Mouse (Mus musculus) stomach, embryonic 16.5 days (tissue): Measurements from ENCODE around the gene Stim2. TPM values are rescaled to one million over a fixed set of nuclear protein-coding genes. Genes with fewer than 3 reads are reported as not detected.

Experiments
- ATAC-seq: fragments of 200-750 bp; cut with Nextera tagmentation; 2 replicates; pipeline ENCODE4 v1.8.0; 2017; ENCODE audit warnings: moderate number of reproducible peaks, moderate TSS enrichment; ENCODE audit not compliant: insufficient read depth, low FRiP score
- H3K27ac ChIP-seq: fragments of 300-500 bp; sonication (generic); 2 replicates; pipeline ENCODE4 v1.5.1; 2014; ENCODE audit warnings: low read length
- H3K27me3 ChIP-seq: fragments of 300-500 bp; sonication (generic); 2 replicates; pipeline ENCODE4 v1.6.1; 2014; ENCODE audit warnings: low read length, control low read depth, mixed read lengths; ENCODE audit not compliant: control insufficient read depth, insufficient read depth
- H3K36me3 ChIP-seq: fragments of 300-500 bp; sonication (generic); 2 replicates; pipeline ENCODE4 v1.6.1; 2014; ENCODE audit warnings: low read length; ENCODE audit not compliant: control insufficient read depth, insufficient read depth
- H3K4me1 ChIP-seq: fragments of 300-500 bp; sonication (generic); 2 replicates; pipeline ENCODE4 v1.6.1; 2014; ENCODE audit warnings: low read length, control low read depth, mixed read lengths; ENCODE audit not compliant: control insufficient read depth, insufficient read depth
- H3K4me2 ChIP-seq: fragments of 300-500 bp; sonication (generic); 2 replicates; pipeline ENCODE4 v1.6.1; 2014; ENCODE audit warnings: low read depth, low read length, mixed read lengths
- H3K4me3 ChIP-seq: fragments of 300-500 bp; sonication (generic); replicated peaks from 2 replicates; pipeline ENCODE4 v1.5.1; 2014; ENCODE audit warnings: mild to moderate bottlenecking, low read length
- H3K9ac ChIP-seq: fragments of 300-500 bp; sonication (generic); 2 replicates; pipeline ENCODE4 v1.6.1; 2014; ENCODE audit warnings: low read length
- H3K9me3 ChIP-seq: fragments of 300-500 bp; sonication (generic); replicated peaks from 2 replicates; pipeline ENCODE4 v1.6.1; 2016; ENCODE audit warnings: low read length, control low read depth; ENCODE audit not compliant: control insufficient read depth
- WGBS: fragments of 180-500 bp; shearing (Covaris S2); extraction: QIAGEN DNeasy Blood & Tissue Kit; methylation state at CpG from one replicate; pipeline ENCODE4 v1.1.7; 2014; 5-methylcytosine and 5-hydroxymethylcytosine counted together
- polyA plus RNA-seq: library from polyadenylated mRNA; unstranded; fragments of >200 nt; fragmentation: Nextera tagmentation; extraction: Ambion mirVana; gene quantifications from 2 replicates; pipeline ENCODE4 v1.2.1, GENCODE M21; 2015

The Stim2 gene
- polyA plus RNA-seq, 1 experiment from 2014 or later, result 15.9 TPM

DNA sequence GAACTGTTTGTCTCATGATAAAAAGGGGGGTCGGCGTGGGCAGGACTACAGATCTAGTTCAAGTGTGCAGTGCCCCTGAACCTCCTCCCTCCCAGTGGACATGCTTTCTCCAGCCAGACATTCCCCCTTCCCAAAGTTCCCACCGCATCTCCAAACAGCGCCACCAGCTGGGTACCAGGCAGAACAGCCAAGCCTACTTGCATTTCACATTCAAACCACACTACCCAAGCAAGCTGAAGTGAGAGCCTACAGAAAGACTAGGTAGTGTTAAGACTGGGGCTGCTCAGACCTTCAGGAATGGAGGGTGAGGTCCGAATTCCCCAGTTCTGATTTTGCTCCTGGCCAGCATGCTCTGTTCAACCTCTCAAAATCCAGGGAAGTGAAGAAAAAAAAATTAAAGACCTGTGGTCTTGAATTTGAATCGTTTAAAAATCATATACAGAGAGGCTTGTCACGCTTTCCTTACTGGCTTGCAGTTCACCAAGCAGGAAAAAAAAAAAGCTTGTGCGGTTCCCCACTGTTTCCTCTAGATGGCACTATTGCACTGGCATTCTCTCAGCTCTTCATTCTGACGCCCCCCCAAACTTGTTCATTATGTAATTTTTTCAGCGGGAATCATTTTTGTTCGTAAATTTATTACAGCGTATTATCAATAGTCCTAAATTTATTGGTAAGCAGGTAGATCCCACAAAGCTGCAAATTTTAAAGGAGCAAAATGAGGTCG is 156.4 kb downstream of the Stim2 start:
- H3K36me3 ChIP-seq, result no peaks in the 10 kb centered on the region
- no peak; the same call in 1 of the 2 replicates for ATAC-seq
- 22% methylated on average over 13 of the region's 13 CpGs for WGBS
- H3K27ac ChIP-seq, result no peak overlapping the region
- peak overlapping the region; percentile 11 for H3K4me3 ChIP-seq
- H3K9me3 ChIP-seq, result no peaks in the 10 kb centered on the region
- peaks cover 4% of the 10 kb centered on the region; the same call in 1 of the 2 replicates for H3K4me1 ChIP-seq
- peak overlapping the region; percentile 51 for H3K4me2 ChIP-seq
- no peaks in the 10 kb centered on the region; the same call in 1 of the 2 replicates for H3K27me3 ChIP-seq
- H3K9ac ChIP-seq, result no peak overlapping the region

DNA sequence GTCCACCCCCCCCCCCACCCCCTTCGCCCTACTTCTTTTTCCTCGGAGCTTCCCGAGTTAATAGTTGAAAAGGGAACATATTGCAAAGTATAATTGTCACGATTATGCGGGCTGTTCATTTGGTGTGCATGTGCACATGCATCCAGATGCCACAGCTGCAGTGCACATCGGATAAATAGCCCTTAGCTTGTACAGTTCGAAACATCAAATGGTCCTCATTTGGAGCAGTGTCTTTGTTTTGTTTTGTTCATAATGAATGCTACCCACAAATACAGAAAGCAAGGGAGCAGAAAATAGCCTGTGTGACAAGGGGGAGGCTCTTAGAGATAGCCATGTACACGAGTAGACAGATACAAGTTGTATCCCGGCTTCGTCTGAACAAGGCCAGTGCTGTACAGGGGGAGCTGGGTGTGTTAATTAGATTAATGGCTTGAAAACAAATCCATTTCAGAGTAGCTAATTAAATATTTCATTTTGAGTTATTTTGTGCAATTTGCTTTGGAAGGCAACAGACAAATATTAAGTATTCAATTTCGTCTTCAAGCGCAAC is 157.0 kb downstream of the Stim2 start:
- Histone ChIP-seq H3K9me3 (no peaks in the 10 kb centered on the region), H3K36me3 (no peaks in the 10 kb centered on the region), H3K27me3 (no peaks in the 10 kb centered on the region; the same call in 1 of the 2 replicates), H3K27ac (no peak overlapping the region), H3K4me2 (peak overlapping the region; percentile 51), H3K4me1 (peaks cover 5% of the 10 kb centered on the region; the same call in 1 of the 2 replicates), H3K4me3 (peak overlapping the region; percentile 11; the same call in 1 of the 2 replicates), H3K9ac (no peak overlapping the region)
- no peak for ATAC-seq
- 60% methylated on average over 12 of the region's 12 CpGs for WGBS

DNA sequence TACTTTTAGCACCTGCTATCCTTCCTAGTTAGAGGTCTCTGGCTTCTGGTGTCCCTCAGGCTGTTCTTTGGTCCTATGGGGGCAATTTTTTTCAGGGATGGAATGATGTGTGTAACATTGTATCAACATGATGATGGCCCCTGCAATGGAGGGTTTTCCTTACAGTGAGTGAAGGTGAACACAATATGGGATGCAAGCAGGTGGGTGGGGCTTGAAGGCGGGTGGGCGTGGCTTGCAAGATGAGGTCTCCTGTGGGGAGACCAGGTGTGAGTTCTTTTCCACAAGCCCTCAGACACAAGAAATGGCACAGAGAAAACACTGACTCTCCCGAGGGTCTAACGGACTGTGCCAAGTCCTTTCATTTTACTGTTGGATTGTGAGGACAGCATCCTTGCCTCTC is 157.6 kb downstream of the Stim2 start:
- Histone ChIP-seq H3K4me3 (no peak overlapping the region), H3K9me3 (no peaks in the 10 kb centered on the region), H3K4me1 (peaks cover 5% of the 10 kb centered on the region; the same call in 1 of the 2 replicates), H3K9ac (no peak overlapping the region), H3K27me3 (no peaks in the 10 kb centered on the region; the same call in 1 of the 2 replicates), H3K36me3 (no peaks in the 10 kb centered on the region), H3K27ac (no peak overlapping the region), H3K4me2 (no peak overlapping the region)
- 87% methylated on average over 4 of the region's 4 CpGs for WGBS
- no peak for ATAC-seq

DNA sequence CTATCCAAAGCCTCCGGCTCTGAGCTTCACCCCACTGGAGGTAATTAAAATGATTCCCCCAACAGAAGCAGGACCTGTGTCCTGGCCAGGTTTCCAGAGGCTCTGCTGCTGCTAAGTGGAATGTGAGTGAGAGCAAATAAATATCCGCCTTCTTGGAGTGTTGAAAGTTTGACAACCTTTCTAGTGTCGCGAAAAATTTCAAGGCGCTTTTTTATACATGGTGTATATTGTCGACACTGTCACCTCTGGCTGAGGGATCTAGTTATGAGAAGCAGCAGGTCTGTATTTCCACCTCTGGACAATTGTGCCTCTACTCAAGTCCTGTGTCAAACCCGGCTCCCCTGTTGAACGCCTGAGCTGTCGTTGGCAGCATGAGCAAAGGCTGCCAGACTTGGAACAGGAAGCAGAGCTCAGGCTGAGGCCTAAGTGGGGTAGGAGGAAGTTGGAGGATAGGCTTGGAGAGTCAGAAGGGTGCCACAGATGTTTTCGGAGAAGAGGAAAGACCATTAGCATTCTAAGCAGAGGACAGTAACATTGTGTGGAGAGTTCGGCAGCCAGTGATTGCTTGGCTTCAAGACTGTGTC is 158.7 kb downstream of the Stim2 start:
- Histone ChIP-seq H3K27ac (no peak overlapping the region), H3K27me3 (no peaks in the 10 kb centered on the region; the same call in 1 of the 2 replicates), H3K9ac (no peak overlapping the region), H3K4me3 (no peak overlapping the region), H3K4me1 (peaks cover 5% of the 10 kb centered on the region; the same call in 1 of the 2 replicates), H3K36me3 (no peaks in the 10 kb centered on the region), H3K4me2 (no peak overlapping the region), H3K9me3 (no peaks in the 10 kb centered on the region)
- no peak for ATAC-seq
- WGBS, result 50% methylated on average over 11 of the region's 11 CpGs

DNA sequence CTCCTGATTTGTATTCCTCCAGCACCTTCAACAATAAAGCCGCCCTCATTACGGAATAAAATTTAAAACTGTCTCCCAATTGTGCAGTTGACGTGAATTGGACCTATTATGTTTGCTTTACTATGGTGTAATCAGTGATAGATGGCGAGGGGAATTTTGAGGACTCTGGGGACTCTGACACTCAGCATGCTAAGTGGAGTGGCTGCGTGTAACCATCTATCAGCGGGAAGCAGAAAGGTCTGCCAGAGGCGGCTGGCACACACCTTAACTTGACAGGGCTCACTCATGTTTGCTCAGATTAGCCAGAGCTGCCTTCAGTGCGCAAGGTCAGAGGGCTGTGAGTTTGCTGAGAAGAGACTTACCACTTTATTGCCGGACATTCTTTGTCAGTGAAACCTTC is 159.9 kb downstream of the Stim2 start:
- Histone ChIP-seq H3K4me2 (no peak overlapping the region), H3K9me3 (no peaks in the 10 kb centered on the region), H3K4me3 (no peak overlapping the region), H3K27me3 (no peaks in the 10 kb centered on the region; the same call in 1 of the 2 replicates), H3K9ac (no peak overlapping the region), H3K27ac (no peak overlapping the region), H3K36me3 (no peaks in the 10 kb centered on the region), H3K4me1 (peaks cover 5% of the 10 kb centered on the region; the same call in 1 of the 2 replicates)
- WGBS, result 43% methylated on average over 9 of the region's 9 CpGs
- no peak for ATAC-seq

DNA sequence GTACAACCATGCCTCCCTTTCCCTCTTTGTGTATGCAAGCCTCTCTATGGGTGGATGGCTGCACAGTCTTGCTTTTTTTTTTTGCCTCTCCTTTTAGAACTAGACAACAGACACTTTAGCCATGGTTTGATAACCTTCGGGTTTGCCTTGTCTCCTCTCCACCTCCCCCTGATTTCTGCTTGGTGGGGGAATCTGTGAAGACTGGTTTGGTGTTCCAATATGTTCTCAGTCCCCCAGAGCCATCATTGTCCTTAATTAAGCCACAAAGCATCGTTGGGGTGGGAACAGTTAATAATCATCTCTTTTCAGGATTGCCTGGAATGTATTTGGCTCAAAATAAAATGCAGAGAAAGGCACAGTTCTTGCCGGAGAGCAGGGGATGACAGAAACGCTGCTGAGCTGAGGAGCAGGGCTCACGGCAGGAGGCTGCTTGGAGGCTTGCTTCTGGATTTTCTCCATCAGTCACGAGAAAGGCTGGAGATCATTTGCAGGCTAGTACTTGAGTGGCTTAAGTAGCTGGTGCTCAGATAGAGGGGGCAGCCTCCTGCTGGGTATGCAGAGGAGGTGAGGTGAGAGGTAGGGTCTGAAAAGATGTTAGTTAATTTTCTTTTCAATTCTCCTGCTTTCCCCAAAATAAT is 161.0 kb downstream of the Stim2 start:
- H3K4me3 ChIP-seq, result no peak overlapping the region
- no peaks in the 10 kb centered on the region; the same call in 1 of the 2 replicates for H3K27me3 ChIP-seq
- no peaks in the 10 kb centered on the region for H3K36me3 ChIP-seq
- H3K9me3 ChIP-seq, result no peaks in the 10 kb centered on the region
- 12% methylated on average over 6 of the region's 6 CpGs for WGBS
- peak overlapping the region; percentile 11; the same call in 1 of the 2 replicates for H3K9ac ChIP-seq
- H3K4me1 ChIP-seq, result peaks cover 5% of the 10 kb centered on the region; the same call in 1 of the 2 replicates
- no peak for ATAC-seq
- H3K27ac ChIP-seq, result no peak overlapping the region
- no peak overlapping the region for H3K4me2 ChIP-seq

DNA sequence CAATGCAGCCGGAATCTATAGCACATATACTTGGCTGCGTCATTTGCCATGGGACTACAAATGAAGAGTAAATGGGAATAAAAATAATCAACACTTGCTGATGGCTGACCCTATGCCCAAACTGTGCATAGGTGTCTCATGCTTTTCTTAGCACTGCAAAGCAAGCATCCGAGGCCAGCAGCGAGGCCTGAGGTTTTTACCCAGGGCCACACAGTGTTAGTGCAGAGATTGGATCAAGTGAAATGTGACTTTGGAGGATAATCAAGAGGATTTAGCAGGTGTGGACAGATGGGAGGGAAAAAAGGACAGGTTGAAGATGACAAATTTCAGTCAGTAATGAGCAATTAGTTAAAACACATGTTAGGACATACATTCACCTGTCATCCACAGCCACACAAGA is 162.3 kb downstream of the Stim2 start:
- no peaks in the 10 kb centered on the region for H3K27me3 ChIP-seq
- ATAC-seq, result no peak
- no peak overlapping the region for H3K9ac ChIP-seq
- H3K4me2 ChIP-seq, result no peak overlapping the region
- no peaks in the 10 kb centered on the region for H3K36me3 ChIP-seq
- no peak overlapping the region for H3K4me3 ChIP-seq
- no peak overlapping the region for H3K27ac ChIP-seq
- WGBS, result 85% methylated on average over 4 of the region's 4 CpGs
- H3K9me3 ChIP-seq, result no peaks in the 10 kb centered on the region
- H3K4me1 ChIP-seq, result peaks cover 5% of the 10 kb centered on the region; the same call in 1 of the 2 replicates

DNA sequence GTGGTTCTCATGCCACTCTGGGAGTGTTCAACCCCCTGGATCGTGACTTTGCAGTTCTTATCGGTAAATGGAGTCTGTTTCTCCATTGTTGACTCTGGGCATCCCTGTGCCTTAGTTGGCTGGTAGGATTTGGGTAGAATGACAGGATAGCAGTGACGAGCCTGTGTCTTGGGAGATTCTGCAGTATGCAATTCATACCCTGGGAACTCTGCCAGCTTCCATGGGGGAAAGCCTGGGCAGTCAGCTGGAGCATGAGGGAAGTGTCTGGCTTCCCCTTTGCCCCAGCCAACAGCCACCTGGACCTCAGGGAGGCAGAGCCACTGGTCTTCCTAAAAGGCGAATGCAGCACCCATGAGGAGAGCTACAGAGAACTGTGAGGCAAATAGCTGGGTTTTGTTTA is 165.6 kb downstream of the Stim2 start:
- no peak overlapping the region for H3K4me3 ChIP-seq
- ATAC-seq, result no peak

More for the DNA sequence above, 165.6 kb downstream of the Stim2 start:
- peaks cover 2% of the 10 kb centered on the region; the same call in 1 of the 2 replicates for H3K4me1 ChIP-seq
- H3K27ac ChIP-seq, result no peak overlapping the region
- no peaks in the 10 kb centered on the region for H3K27me3 ChIP-seq
- no peaks in the 10 kb centered on the region for H3K9me3 ChIP-seq
- H3K36me3 ChIP-seq, result no peaks in the 10 kb centered on the region
- H3K4me2 ChIP-seq, result no peak overlapping the region
- H3K9ac ChIP-seq, result no peak overlapping the region
- 70% methylated on average over 4 of the region's 4 CpGs for WGBS
